Mouse (Mus musculus) left cerebral cortex, adult 2 months (tissue): ENCODE measurements at regions not wholly inside any gene's neighbourhood (a gene's known extent, or its start where the extent isn't known, plus 50 kb on each side); places are given as distances from the start of the nearest gene placed in this dataset.

ENCODE experiments used
- DNase-seq, 2 experiments: peaks; one replicate each; pipeline ENCODE4 v3.0.0; 2021 to 2022; ENCODE audit warnings: low spot score in 2 of 2, mixed read lengths in 1 of 2; ENCODE audit errors: extremely low spot score in 1 of 2
- H3K27ac ChIP-seq: fragments of 200-600 bp; 2 replicates; pipeline ENCODE4 v1.8.1; 2022
- H3K4me3 ChIP-seq: fragments of 200-600 bp; 2 replicates; pipeline ENCODE4 v1.8.1; 2022
- CTCF ChIP-seq: fragments of 200-600 bp; IDR thresholded peaks from 2 replicates; pipeline ENCODE4 v1.8.1; 2022; ENCODE audit warnings: antibody characterized with exemption, mild to moderate bottlenecking, moderate library complexity
- intact Hi-C: fragments of 180-260 bp; cut with DNase I; formaldehyde crosslinking; loops from one replicate; pipeline ENCODE4 v1.15.1; 2025

DNA sequence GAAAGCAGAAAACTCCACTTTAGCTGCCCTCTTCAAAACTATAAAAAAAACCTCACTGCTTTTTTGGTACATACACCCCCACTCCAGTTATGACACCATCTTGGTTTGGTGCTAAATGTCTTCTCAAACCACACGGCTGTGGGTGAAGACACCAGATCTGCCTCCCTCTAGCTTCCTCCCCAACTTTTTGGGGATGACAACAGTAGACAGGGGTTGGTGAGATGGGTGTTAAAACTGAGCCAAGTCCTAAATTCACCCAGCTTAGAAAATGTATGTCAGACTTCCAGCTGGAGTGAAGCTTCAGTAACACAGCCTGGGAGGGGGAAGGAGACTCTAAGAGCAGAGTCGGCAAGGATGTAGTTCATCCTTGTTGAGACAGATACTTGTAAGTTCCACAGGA, 147.1 kb upstream of the F13a1 start:
- no peak overlapping the region for H3K27ac ChIP-seq
- peak in 1 of 2 experiments; percentile 13 for DNase-seq

DNA sequence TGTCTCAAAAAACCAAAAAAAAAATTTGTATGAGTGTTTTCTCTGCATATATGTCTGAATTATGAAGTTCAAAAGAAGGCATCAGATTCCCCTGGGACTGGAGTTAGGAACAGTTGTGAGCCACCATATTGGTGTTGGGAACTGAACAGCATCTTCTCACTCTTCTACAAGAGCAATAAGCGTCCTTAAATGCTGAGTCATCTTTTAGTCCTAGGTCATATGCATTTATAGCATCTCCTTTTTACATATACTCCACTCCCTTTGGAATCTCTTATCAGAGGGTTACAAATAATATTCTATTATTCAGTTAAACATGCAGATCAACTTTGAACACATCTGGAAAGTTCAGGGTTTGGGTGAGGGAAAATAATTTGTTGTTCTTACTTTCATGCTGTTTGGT, 145.8 kb upstream of the F13a1 start:
- H3K4me3 ChIP-seq: no peak overlapping the region
- no peak overlapping the region for H3K27ac ChIP-seq
- TF ChIP-seq CTCF: no peak
- DNase-seq: no peak
- intact Hi-C loops: loop anchor here (2.0 to 5.0 kb wide), 3 partner anchors 61 to 459 kb away; partner anchors contain the start of gene Nrn1

More for the DNA sequence above, 147.1 kb upstream of the F13a1 start:
- H3K4me3 ChIP-seq: no peak overlapping the region
- TF ChIP-seq CTCF: no peak
- intact Hi-C loops: loop anchor here (1.0 to 5.0 kb wide), 7 partner anchors 28 to 460 kb away; partner anchors contain the start of gene Nrn1

DNA sequence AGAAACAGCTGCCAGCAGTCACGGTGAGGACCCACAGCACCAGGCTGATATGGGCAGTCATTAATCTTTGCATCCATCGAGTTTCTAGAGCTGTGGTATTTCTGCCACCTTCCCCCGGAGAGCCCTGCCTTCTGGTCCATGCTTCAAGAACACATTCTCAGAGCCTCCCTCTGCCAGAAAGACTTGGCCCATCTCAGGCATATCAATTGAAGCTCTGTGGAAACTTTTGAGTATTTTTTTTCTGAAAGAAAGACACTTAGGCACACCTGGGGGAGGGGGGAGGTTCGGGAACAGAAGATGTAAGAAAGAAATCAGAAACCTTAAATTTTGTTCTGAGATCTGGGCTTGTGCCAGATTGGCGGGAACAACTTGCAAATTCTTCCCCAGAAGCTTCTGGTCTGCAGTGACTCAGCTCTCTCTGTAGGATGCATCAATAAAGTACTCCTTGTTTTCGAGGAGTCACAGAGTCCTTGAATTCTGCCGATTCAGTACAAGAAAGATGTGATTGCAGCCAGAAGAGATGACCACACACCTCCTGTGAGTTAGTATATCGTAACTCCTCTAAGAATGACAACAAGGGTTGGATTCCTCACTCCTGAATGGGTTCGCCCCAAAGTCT, 131.2 kb upstream of the F13a1 start:
- Histone ChIP-seq H3K4me3 (no peak overlapping the region), H3K27ac (no peak overlapping the region)
- DNase-seq: peak in 1 of 2 experiments; percentile 15
- TF ChIP-seq CTCF: no peak
- intact Hi-C loops: no loop called here

DNA sequence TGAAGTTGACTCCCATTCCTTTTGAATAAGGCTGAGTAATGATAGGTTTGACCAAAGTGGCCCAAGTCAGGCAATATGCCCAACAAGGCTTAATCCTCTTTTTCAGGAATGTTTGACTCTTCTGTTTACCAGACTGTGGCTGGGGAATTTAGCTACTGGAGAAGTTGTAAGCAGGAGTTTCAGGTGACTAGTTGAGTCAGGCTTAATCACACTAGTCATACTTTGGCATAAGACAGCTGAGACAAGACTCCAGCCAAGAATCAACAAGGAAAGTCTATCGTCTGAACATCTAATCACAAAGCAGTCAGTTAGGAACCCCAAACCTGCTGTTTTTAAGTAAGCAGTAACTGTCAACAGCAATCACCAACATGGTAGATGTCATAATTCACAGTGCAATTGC, 126.5 kb upstream of the F13a1 start:
- intact Hi-C loops: no loop called here
- Histone ChIP-seq H3K4me3 (no peak overlapping the region), H3K27ac (no peak overlapping the region)
- no peak for DNase-seq
- no peak for TF ChIP-seq CTCF

DNA sequence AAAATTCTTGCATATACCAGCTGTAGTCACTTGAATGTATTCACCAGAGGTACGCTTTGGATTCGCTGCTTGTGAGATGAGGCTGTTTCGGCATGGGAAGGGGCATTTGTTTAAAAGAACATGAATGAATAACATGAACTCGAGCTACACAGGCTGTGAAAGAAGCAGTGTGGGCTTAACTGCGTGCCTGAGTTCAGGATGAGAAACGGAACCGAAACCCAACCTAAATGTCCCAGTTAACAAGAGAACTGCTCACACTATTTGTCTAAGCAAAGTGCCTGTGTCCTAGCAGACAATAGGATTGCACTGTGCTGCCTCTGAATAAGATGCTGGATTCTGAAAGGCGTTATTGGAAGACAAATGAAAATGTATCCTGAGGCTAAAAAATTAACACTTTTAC, 126.0 kb upstream of the F13a1 start:
- Histone ChIP-seq H3K4me3 (no peak overlapping the region), H3K27ac (no peak overlapping the region)
- intact Hi-C loops: no loop called here
- no peak for DNase-seq
- no peak for TF ChIP-seq CTCF

DNA sequence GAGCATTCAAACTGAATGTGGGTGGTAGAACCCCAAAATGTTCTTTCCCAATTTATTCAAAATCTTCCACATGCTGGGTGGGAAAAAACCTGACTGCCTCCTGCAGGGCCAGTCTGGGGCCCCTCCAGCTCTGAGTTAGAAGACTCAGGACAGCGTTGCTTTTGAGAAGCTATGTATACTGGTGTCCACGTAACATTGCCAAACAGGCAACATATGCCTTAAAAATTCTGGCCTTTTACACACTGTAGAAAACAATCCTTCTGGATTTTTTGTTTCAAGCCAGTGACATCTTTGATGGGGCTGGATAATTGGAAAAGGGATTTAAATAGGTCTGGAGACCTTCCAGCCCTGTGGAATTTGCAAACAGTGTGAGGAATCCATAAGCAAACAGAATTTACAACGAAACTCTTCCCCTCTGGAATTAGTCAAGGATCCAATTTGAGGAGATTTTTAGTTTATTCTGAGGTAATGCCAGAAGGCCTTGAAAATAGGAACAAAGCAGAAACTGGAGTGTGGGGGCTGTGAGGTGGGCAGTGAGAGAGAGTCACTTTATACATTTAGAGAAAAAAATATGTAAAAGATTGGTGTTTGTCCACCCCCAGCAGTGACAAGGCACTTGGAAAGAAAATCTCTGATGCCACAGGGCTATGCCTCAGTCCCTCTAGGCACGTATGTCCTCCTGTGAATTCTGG, 108.9 kb upstream of the F13a1 start:
- intact Hi-C loops: loop anchor here (1.0 to 5.0 kb wide), 5 partner anchors 24 to 267 kb away; no protein-coding TSS in a partner anchor
- peak overlapping the region; percentile 75 for H3K27ac ChIP-seq
- peak in 1 of 2 experiments; percentile 32 for DNase-seq
- H3K4me3 ChIP-seq: no peak overlapping the region
- TF ChIP-seq CTCF: no peak

DNA sequence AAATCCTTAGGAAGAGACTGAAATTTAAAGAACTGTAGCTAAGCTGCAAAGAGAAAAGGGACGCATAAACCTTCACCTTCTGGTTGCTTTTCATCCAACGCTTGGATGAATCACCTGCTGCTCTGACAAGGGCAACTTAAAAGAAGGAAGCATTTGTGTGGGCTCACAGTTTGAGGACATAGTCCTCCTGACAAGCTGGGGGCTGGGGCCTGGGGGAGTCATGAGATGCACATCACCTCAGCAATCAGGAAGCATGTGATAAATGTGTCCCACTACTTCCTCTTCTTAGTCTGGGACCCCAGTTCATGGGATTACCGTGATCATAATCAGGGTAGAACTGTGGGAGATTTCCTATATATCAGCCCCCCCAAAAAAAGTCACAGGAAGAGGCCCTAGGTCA, 107.8 kb upstream of the F13a1 start:
- Histone ChIP-seq H3K4me3 (no peak overlapping the region), H3K27ac (peak overlapping the region; percentile 75)
- intact Hi-C loops: loop anchor here (1.0 to 5.0 kb wide), 2 partner anchors 134 to 154 kb away; no protein-coding TSS in a partner anchor
- TF ChIP-seq CTCF: no peak
- no peak for DNase-seq

DNA sequence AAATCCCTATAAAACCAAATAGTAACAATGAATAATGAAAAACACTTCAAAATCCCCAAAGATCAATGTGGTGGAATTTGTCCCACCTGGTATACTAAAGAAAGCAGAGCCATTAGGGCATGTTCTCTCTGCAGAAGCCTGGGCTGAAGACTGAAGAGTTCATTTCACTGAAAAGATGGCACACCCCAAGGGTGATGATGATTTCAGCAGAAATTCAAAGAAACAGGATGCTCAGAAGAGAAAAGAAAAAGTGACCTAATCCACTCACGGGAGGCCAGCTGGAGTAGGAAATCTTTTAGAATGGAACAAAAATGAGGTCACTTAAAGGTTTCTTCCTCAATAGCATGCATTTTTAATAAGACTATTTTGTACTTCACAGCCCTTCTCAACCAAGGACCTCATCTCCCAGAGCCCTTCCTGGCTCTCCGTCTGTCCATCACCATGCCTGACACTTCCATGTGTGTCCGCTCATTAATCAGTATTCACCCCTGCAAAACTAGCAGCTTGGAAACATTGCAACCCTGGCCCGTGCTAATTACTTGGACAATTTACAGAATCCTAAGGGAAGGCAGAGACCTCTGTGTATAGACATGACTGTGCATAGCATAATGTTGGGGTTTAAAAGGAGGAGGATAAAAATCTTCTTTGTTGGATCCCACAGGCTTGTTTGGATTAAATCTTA, 101.9 kb upstream of the F13a1 start:
- no peak for TF ChIP-seq CTCF
- H3K27ac ChIP-seq: no peak overlapping the region
- no peak for DNase-seq
- no peak overlapping the region for H3K4me3 ChIP-seq
- intact Hi-C loops: no loop called here

DNA sequence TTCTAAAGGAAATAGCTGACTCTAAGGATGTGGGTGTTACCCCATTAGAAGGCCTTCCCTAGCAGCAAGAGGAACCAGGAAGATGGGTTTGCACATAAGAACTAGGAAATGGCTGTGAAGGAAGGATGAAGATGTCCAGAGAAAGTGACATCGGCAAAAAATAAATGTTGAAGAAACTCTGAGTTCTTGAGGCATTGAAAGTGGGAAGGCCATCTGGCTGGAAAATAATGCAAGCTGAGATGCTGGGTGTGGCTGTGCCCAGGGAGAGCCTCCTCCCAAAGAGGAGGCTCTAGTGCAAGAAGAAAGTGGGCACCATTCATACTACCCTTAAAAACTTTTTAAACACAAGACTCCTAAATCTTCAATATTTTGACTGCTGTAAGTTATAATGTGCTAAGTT, 99.9 kb upstream of the F13a1 start:
- intact Hi-C loops: no loop called here
- DNase-seq: no peak
- Histone ChIP-seq H3K4me3 (no peak overlapping the region), H3K27ac (no peak overlapping the region)
- no peak for TF ChIP-seq CTCF

DNA sequence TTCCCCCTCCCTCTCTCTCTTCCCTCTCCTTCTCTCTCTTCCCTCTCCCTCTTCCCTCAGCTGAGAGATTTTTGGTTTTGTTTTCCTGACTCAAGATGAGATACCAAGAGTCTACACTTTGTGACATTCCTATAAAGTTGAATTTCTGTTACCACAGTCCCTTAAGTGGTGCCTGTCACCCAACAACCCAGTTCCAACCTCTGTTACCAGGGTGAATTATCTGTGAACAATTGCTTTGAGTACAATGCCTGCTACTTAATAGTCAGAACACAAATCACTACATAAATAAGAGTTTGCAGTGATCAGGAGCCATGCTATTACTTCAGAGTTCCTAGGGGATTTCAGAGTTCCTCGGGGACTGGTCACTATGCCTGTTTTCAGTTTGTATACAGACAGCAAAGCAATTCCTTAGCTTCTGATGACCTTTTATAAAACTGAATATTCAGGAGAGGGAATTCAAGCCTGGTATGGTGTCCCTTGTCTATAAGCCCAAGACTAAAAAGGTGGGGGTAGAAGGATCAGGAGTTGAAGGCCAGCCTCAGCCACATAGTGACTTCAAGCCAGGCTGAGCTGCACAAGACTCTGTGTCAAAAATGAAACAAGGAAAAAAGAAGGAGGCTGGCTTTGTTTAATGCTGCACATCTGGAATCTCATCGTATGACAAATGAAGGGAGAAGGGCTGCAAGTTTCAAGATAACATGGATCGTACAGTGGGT, 99.2 kb upstream of the F13a1 start:
- no peak overlapping the region for H3K27ac ChIP-seq
- no peak for TF ChIP-seq CTCF
- intact Hi-C loops: no loop called here
- no peak overlapping the region for H3K4me3 ChIP-seq
- no peak for DNase-seq

DNA sequence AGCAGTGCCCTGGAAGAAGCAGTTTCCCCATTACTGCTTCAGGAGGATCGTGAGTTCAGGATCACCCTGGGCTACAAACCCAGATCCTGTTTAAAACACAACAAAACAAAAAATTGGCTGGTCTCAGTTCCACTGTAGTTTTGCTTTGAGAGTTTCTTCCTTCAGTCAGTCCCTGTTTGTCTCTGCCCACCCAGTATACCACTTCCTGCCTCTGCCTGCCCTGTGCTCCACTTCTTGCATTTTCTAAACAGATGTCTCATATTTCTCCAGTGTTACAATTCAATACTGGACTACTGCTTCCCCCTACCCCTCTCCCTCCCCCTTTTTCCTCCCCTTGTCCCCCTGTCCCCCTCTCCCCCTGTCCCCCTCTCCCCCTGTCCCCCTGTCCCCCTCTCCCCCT, 98.6 kb upstream of the F13a1 start:
- no peak for TF ChIP-seq CTCF
- intact Hi-C loops: no loop called here
- H3K27ac ChIP-seq: no peak overlapping the region
- H3K4me3 ChIP-seq: no peak overlapping the region
- DNase-seq: no peak

DNA sequence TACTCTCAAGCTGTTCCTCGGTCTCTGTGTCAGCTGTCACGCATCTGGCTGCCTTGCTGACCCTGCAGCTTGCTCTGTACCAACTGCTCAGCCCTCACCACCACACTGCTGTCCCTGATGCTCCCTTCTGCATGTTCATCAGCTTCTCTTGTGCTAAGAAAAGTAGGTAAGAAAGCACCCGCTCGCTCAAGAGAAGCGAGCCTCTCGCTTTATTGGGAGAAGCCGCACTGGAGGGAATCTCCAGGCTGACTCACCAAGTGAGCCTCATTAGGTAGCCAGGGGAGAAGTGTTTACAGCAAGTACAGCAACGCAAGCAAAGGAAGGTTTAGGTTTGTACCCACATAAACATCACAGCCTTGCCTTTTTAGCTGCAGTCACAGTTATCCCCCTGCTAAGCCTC, 97.7 kb upstream of the F13a1 start:
- Histone ChIP-seq H3K27ac (no peak overlapping the region), H3K4me3 (no peak overlapping the region)
- TF ChIP-seq CTCF: no peak
- intact Hi-C loops: no loop called here
- peak in 1 of 2 experiments; percentile 11 for DNase-seq
